Mouse (Mus musculus): ENCODE data around the gene Gng13. TPM values are rescaled to one million over a fixed set of nuclear protein-coding genes. Genes with fewer than 3 reads are reported as not detected.

Gene Gng13
- polyA plus RNA-seq, 1 experiment from 2014 or later, result 2.1 TPM

- Histone ChIP-seq H3K4me1 (replicated peaks) (no peaks in the 10 kb centered on the region), H3K4me2 (no peak overlapping the region), H3K9me3 (no peaks in the 10 kb centered on the region), H3K27me3 (peaks cover 26% of the 10 kb centered on the region), H3K4me3 (no peak overlapping the region), H3K36me3 (no peaks in the 10 kb centered on the region), H3K9ac (no peak overlapping the region), H3K27ac (replicated peaks) (no peak overlapping the region)
- WGBS, result 81% methylated on average over 3 of the region's 3 CpGs
- no peak for ATAC-seq (ENCODE audit: low read depth)
These were observed 40.7 kb downstream of the Gng13 start for GRCm38 (mm10) chr17:25757691-25758090.

GRCm38 (mm10) chr17:25760148-25760547, 43.2 kb downstream of the Gng13 start:
- H3K9ac ChIP-seq, result no peak overlapping the region
- H3K36me3 ChIP-seq, result no peaks in the 10 kb centered on the region
- H3K27ac ChIP-seq (replicated peaks), result no peak overlapping the region
- 73% methylated on average over 8 of the region's 8 CpGs for WGBS
- no peak overlapping the region for H3K4me2 ChIP-seq
- no peak for ATAC-seq (ENCODE audit: low read depth)
- H3K4me1 ChIP-seq (replicated peaks), result no peaks in the 10 kb centered on the region
- H3K27me3 ChIP-seq, result peaks cover 26% of the 10 kb centered on the region
- no peaks in the 10 kb centered on the region for H3K9me3 ChIP-seq
- no peak overlapping the region for H3K4me3 ChIP-seq

GRCm38 (mm10) chr17:25761561-25761970, 44.6 kb downstream of the Gng13 start:
- H3K27me3 ChIP-seq, result peaks cover 32% of the 10 kb centered on the region
- no peaks in the 10 kb centered on the region for H3K9me3 ChIP-seq
- 68% methylated on average over 4 of the region's 4 CpGs for WGBS
- H3K9ac ChIP-seq, result no peak overlapping the region
- ATAC-seq (ENCODE audit: low read depth), result no peak
- no peak overlapping the region for H3K27ac ChIP-seq (replicated peaks)
- H3K4me1 ChIP-seq (replicated peaks), result no peaks in the 10 kb centered on the region
- no peak overlapping the region for H3K4me3 ChIP-seq
- H3K36me3 ChIP-seq, result no peaks in the 10 kb centered on the region
- no peak overlapping the region for H3K4me2 ChIP-seq

- H3K36me3 ChIP-seq, result no peaks in the 10 kb centered on the region
- no peak overlapping the region for H3K4me2 ChIP-seq
- ATAC-seq (ENCODE audit: low read depth), result no peak
- H3K27me3 ChIP-seq, result peaks cover 41% of the 10 kb centered on the region
- H3K4me3 ChIP-seq, result no peak overlapping the region
- H3K9ac ChIP-seq, result no peak overlapping the region
- no peaks in the 10 kb centered on the region for H3K9me3 ChIP-seq
- 36% methylated on average over 3 of the region's 3 CpGs for WGBS
- no peak overlapping the region for H3K27ac ChIP-seq (replicated peaks)
- no peaks in the 10 kb centered on the region for H3K4me1 ChIP-seq (replicated peaks)
These were observed 45.6 kb downstream of the Gng13 start for GRCm38 (mm10) chr17:25762591-25762990.

GRCm38 (mm10) chr17:25765886-25766285, 48.9 kb downstream of the Gng13 start:
- Histone ChIP-seq H3K4me2 (no peak overlapping the region), H3K36me3 (no peaks in the 10 kb centered on the region), H3K4me1 (replicated peaks) (no peaks in the 10 kb centered on the region), H3K9ac (no peak overlapping the region), H3K9me3 (no peaks in the 10 kb centered on the region), H3K27me3 (peaks cover 46% of the 10 kb centered on the region), H3K27ac (replicated peaks) (no peak overlapping the region), H3K4me3 (no peak overlapping the region)
- ATAC-seq (ENCODE audit: low read depth), result no peak
- WGBS, result 19% methylated on average over 5 of the region's 5 CpGs

Small RNAs within 50 kb of the gene (microRNA-seq; reads per million reads assigned to microRNA genes)
- gene Gm25083, result not detected

Other genes with a start within 250 kb of the Gng13 start
- 0.39 and 0.42 TPM in 2 replicates for gene Sstr5, start 219.9 kb upstream of the Gng13 start, polyA plus RNA-seq (2015; fragmentation: Nextera tagmentation; extraction: Ambion mirVana)
- 10.8 and 11.6 TPM in 2 replicates for gene Sox8, start 146.5 kb upstream of the Gng13 start, polyA plus RNA-seq (2015; fragmentation: Nextera tagmentation; extraction: Ambion mirVana)
- gene Lmf1, start 138.1 kb upstream of the Gng13 start, polyA plus RNA-seq (2015; fragmentation: Nextera tagmentation; extraction: Ambion mirVana), result 24.9 and 26.2 TPM in 2 replicates
- gene Chtf18, start 10.2 kb downstream of the Gng13 start, polyA plus RNA-seq (2015; fragmentation: Nextera tagmentation; extraction: Ambion mirVana), result 7.3 and 9.1 TPM in 2 replicates
- gene Rpusd1, start 10.5 kb downstream of the Gng13 start, polyA plus RNA-seq (2015; fragmentation: Nextera tagmentation; extraction: Ambion mirVana), result 20.4 and 24.4 TPM in 2 replicates
- gene Mslnl, start 18.9 kb downstream of the Gng13 start, polyA plus RNA-seq (2015; fragmentation: Nextera tagmentation; extraction: Ambion mirVana), result not detected in 2 replicates
- 0.29 and 0.54 TPM in 2 replicates for gene Msln, start 37.2 kb downstream of the Gng13 start, polyA plus RNA-seq (2015; fragmentation: Nextera tagmentation; extraction: Ambion mirVana)
- 26.4 and 26.6 TPM in 2 replicates for gene Narfl, start 56.6 kb downstream of the Gng13 start, polyA plus RNA-seq (2015; fragmentation: Nextera tagmentation; extraction: Ambion mirVana)
- 101 and 107 TPM in 2 replicates for gene Haghl, start 68.5 kb downstream of the Gng13 start, polyA plus RNA-seq (2015; fragmentation: Nextera tagmentation; extraction: Ambion mirVana)
- gene Ccdc78, start 69.4 kb downstream of the Gng13 start, polyA plus RNA-seq (2015; fragmentation: Nextera tagmentation; extraction: Ambion mirVana), result 0.33 and 0.39 TPM in 2 replicates
- gene Fam173a, start 75.7 kb downstream of the Gng13 start, polyA plus RNA-seq (2015; fragmentation: Nextera tagmentation; extraction: Ambion mirVana), result 70.5 and 73.6 TPM in 2 replicates
- 0.66 and 1.9 TPM in 2 replicates for gene AC134908.4, start 78.5 kb downstream of the Gng13 start, polyA plus RNA-seq (2015; fragmentation: Nextera tagmentation; extraction: Ambion mirVana)
- 46.7 and 58.7 TPM in 2 replicates for gene Metrn, start 80.0 kb downstream of the Gng13 start, polyA plus RNA-seq (2015; fragmentation: Nextera tagmentation; extraction: Ambion mirVana)
- gene Fbxl16, start 91.9 kb downstream of the Gng13 start, polyA plus RNA-seq (2015; fragmentation: Nextera tagmentation; extraction: Ambion mirVana), result 27.7 and 31.8 TPM in 2 replicates
- 27.0 and 28.3 TPM in 2 replicates for gene Wdr24, start 106.5 kb downstream of the Gng13 start, polyA plus RNA-seq (2015; fragmentation: Nextera tagmentation; extraction: Ambion mirVana)
- 55.2 and 60.6 TPM in 2 replicates for gene Jmjd8, start 111.7 kb downstream of the Gng13 start, polyA plus RNA-seq (2015; fragmentation: Nextera tagmentation; extraction: Ambion mirVana)
- gene Stub1, start 116.2 kb downstream of the Gng13 start, polyA plus RNA-seq (2015; fragmentation: Nextera tagmentation; extraction: Ambion mirVana), result 284 and 316 TPM in 2 replicates
- 18.9 and 21.1 TPM in 2 replicates for gene Rhbdl1, start 120.1 kb downstream of the Gng13 start, polyA plus RNA-seq (2015; fragmentation: Nextera tagmentation; extraction: Ambion mirVana)
- 6.9 and 7.5 TPM in 2 replicates for gene Gm20683, start 124.6 kb downstream of the Gng13 start, polyA plus RNA-seq (2015; fragmentation: Nextera tagmentation; extraction: Ambion mirVana)
- 15.4 and 18.3 TPM in 2 replicates for gene Rhot2, start 127.7 kb downstream of the Gng13 start, polyA plus RNA-seq (2015; fragmentation: Nextera tagmentation; extraction: Ambion mirVana)
- gene Wdr90, start 144.3 kb downstream of the Gng13 start, polyA plus RNA-seq (2015; fragmentation: Nextera tagmentation; extraction: Ambion mirVana), result 14.1 and 15.6 TPM in 2 replicates
- 10.8 and 14.2 TPM in 2 replicates for gene Mcrip2, start 151.6 kb downstream of the Gng13 start, polyA plus RNA-seq (2015; fragmentation: Nextera tagmentation; extraction: Ambion mirVana)
- gene Mettl26, start 157.9 kb downstream of the Gng13 start, polyA plus RNA-seq (2015; fragmentation: Nextera tagmentation; extraction: Ambion mirVana), result 56.8 and 65.5 TPM in 2 replicates
- gene Wfikkn1, start 163.7 kb downstream of the Gng13 start, polyA plus RNA-seq (2015; fragmentation: Nextera tagmentation; extraction: Ambion mirVana), result 0.53 and 0.79 TPM in 2 replicates
- 50.7 and 51.5 TPM in 2 replicates for gene Rab40c, start 202.6 kb downstream of the Gng13 start, polyA plus RNA-seq (2015; fragmentation: Nextera tagmentation; extraction: Ambion mirVana)
- 56.1 and 62.3 TPM in 2 replicates for gene Pigq, start 227.8 kb downstream of the Gng13 start, polyA plus RNA-seq (2015; fragmentation: Nextera tagmentation; extraction: Ambion mirVana)
- gene Nhlrc4, start 227.8 kb downstream of the Gng13 start, polyA plus RNA-seq (2015; fragmentation: Nextera tagmentation; extraction: Ambion mirVana), result not detected in 2 replicates
- 0.22 and 0.34 TPM in 2 replicates for gene A930017K11Rik, start 235.4 kb downstream of the Gng13 start, polyA plus RNA-seq (2015; fragmentation: Nextera tagmentation; extraction: Ambion mirVana)